Mouse (Mus musculus) kidney, adult 2 months (tissue): ENCODE measurements at regions not wholly inside any gene's neighbourhood (a gene's known extent, or its start where the extent isn't known, plus 50 kb on each side); places are given as distances from the start of the nearest gene placed in this dataset.

Experiments
- CTCF ChIP-seq: fragments of 200-500 bp; conservative IDR thresholded peaks from 2 replicates; pipeline ENCODE4 v1.5.1; 2011; ENCODE audit warnings: low read depth, mild to moderate bottlenecking, control low read depth, low read length, moderate library complexity, mixed read lengths; ENCODE audit not compliant: insufficient read depth, insufficient read length
- POLR2A ChIP-seq: fragments of 200-500 bp; IDR thresholded peaks from one replicate; pipeline ENCODE4 v1.6.1; 2011; ENCODE audit warnings: low read depth, low read length, control low read depth

- TF ChIP-seq CTCF (no peak), POLR2A (no peak)
These were observed 70.4 kb downstream of the Tmem30b start for GRCm38 (mm10) chr12:73475774-73476173.
